Mouse (Mus musculus) cortical plate, adult 2 months (tissue): Measurements from ENCODE around the gene Vps13a. TPM values are rescaled to one million over a fixed set of nuclear protein-coding genes. Genes with fewer than 3 reads are reported as not detected.

Source experiments
- H3K27ac ChIP-seq: fragments of 200-500 bp; 2 replicates; pipeline ENCODE4 v1.5.1; 2012; ENCODE audit warnings: low read length, control low read depth, inconsistent platforms; ENCODE audit not compliant: insufficient read depth
- H3K4me1 ChIP-seq: fragments of 200-500 bp; 2 replicates; pipeline ENCODE4 v1.6.1; 2011; ENCODE audit warnings: low read length; ENCODE audit not compliant: control insufficient read depth, insufficient read depth
- H3K4me3 ChIP-seq: fragments of 200-500 bp; 2 replicates; pipeline ENCODE4 v1.5.1; 2011; ENCODE audit warnings: mild to moderate bottlenecking, low read length, control low read depth; ENCODE audit not compliant: insufficient read depth
- CTCF ChIP-seq: fragments of 200-500 bp; IDR thresholded peaks from 2 replicates; pipeline ENCODE4 v1.5.1; 2011; ENCODE audit warnings: mild to moderate bottlenecking, control low read depth, low read length; ENCODE audit not compliant: insufficient read depth; ENCODE audit errors: extremely low read depth
- POLR2A ChIP-seq: fragments of 200-500 bp; IDR thresholded peaks from 2 replicates; pipeline ENCODE4 v1.6.1; 2011; ENCODE audit warnings: mild to moderate bottlenecking, low read length, control low read depth; ENCODE audit not compliant: insufficient read depth; ENCODE audit errors: extremely low read depth
- polyA plus RNA-seq: library from polyadenylated mRNA; depleted of rRNA; stranded (reverse); fragments of >200 nt; gene quantifications from 2 replicates; pipeline ENCODE4 v1.2.3, GENCODE M21; 2012

Gene Vps13a
- polyA plus RNA-seq, 1 experiment, result 47.1 TPM

DNA sequence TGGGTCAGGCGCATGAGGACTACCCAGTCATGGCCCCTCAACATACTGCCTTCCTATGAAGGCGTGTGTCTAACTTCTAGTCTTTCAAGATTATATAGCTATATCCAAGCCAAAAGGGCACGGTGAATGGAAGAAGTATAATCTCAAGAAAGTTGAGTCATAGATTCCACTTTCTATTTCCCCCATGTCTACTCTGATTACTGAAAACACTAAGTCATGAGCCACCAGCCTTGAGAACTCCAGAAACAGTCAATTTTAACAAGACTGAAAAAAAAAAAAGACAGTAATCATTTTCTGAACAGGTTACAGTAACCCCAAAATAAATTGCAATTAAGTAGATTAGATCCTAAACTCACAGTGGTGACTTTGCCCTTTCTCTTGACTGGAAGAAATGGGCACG, 95.8 kb downstream of the Vps13a start:
- no peak for TF ChIP-seq CTCF
- TF ChIP-seq POLR2A, result no peak
- no peak overlapping the region for H3K27ac ChIP-seq
- no peak overlapping the region for H3K4me3 ChIP-seq
- H3K4me1 ChIP-seq, result no peaks in the 10 kb centered on the region

DNA sequence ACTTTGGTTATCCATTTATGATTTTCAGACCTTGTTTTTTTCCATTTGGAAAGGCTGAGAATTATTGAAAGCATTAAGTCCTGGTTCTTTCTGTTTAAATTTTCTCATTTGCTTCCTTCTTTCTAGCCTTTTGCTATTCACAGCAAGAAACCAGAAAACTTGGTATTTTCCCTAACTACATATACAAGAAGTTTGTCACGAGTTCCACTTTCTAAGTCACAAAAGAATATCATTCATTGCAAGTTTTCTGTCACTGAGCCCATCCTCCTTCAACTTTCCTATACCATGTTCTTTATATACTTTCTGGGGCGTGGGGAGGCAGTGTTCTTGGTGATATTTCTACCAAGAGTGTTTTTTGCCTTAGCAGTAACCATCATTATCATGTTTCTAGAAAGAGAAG, 96.5 kb downstream of the Vps13a start:
- TF ChIP-seq CTCF (no peak), POLR2A (no peak)
- no peaks in the 10 kb centered on the region for H3K4me1 ChIP-seq
- H3K27ac ChIP-seq, result no peak overlapping the region
- no peak overlapping the region for H3K4me3 ChIP-seq

DNA sequence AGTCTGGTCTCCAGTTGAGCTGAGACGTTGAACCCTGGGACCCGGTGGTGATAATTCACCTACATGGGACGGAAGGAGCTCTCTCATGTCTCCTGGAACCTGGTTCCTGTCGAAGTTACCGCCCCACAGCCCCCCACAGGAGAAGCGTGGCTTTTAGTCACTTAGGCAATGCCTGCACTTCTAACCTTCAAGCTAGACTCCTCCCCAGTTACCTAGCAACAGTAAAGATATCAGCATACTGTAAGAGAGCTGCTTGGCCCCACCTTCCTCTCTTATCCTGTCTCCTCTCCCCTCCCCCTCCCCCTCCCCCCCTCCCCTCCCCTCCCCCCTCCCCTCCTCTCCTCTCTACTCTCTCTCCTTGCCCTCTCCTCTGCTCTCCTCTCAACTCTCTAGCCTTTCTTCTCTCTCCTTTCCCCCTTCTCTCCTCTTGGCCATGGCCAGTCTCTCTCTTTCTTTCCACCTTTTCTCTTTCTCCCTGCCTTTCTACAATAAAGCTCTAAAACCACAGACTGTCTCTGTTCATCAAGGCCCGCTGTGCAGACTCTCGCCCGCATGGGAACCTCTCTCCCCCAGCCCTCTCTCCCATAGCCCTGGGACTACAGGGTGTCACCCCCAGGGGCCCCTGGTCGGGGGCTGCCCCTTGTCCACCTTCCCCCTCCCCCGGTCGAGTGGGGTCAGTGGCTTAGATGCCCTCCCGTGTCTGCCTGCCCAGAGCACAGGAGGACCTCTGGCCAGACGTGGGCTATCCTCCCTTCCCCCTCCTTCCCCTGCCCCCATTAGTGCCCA, 154.9 kb downstream of the Vps13a start:
- TF ChIP-seq POLR2A, result no peak
- no peak for TF ChIP-seq CTCF
- no peak overlapping the region for H3K27ac ChIP-seq
- no peak overlapping the region for H3K4me3 ChIP-seq
- no peaks in the 10 kb centered on the region for H3K4me1 ChIP-seq

DNA sequence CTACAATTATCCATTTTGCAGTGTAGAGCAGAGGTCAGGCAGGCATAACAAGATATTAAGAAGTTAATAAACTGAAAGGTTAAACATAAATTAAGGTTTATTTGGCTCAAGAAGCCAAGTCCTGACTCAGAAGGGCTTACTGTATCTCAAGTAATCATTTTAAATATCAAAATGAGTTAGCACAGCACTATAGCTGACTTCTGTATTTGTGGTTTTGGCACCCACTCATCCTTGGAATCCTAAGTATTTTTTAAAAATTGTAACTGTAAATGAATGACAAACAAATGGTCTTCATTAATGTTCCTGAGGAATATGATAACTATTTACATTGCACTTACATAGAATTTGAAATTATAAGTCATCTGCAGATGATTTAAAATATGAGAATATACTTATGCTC, 155.7 kb downstream of the Vps13a start:
- Histone ChIP-seq H3K4me1 (no peaks in the 10 kb centered on the region), H3K4me3 (no peak overlapping the region), H3K27ac (no peak overlapping the region)
- TF ChIP-seq POLR2A, result no peak
- no peak for TF ChIP-seq CTCF

- Histone ChIP-seq H3K4me3 (no peak overlapping the region), H3K4me1 (no peaks in the 10 kb centered on the region), H3K27ac (no peak overlapping the region)
- TF ChIP-seq CTCF, result no peak
- TF ChIP-seq POLR2A, result no peak
These were observed 157.6 kb downstream of the Vps13a start for GRCm38 (mm10) chr19:16623154-16623553.

- H3K4me1 ChIP-seq, result no peaks in the 10 kb centered on the region
- no peak overlapping the region for H3K27ac ChIP-seq
- H3K4me3 ChIP-seq, result no peak overlapping the region
- no peak for TF ChIP-seq POLR2A
- no peak for TF ChIP-seq CTCF
These were observed 173.1 kb downstream of the Vps13a start for GRCm38 (mm10) chr19:16607634-16608033.

DNA sequence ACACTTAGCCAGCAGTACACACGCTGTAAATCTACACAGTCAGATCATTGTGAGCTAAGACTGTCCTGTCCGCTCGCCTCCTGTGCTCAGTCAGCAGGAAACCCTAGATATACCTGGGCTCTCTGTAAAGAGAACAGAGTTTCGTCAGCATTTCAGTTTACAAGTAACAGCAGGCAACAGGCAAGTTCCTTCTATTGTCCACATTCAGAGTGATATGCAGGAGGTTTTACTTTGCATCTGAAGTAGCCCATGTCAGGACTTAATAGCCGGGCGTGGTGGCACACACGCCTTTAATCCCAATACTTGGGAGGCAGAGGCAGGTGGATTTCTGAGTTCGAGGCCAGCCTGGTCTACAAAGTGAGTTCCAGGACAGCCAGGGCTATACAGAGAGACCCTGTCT, 178.7 kb downstream of the Vps13a start:
- H3K4me3 ChIP-seq, result no peak overlapping the region
- no peaks in the 10 kb centered on the region for H3K4me1 ChIP-seq
- TF ChIP-seq CTCF, result no peak
- TF ChIP-seq POLR2A, result no peak
- H3K27ac ChIP-seq, result no peak overlapping the region

DNA sequence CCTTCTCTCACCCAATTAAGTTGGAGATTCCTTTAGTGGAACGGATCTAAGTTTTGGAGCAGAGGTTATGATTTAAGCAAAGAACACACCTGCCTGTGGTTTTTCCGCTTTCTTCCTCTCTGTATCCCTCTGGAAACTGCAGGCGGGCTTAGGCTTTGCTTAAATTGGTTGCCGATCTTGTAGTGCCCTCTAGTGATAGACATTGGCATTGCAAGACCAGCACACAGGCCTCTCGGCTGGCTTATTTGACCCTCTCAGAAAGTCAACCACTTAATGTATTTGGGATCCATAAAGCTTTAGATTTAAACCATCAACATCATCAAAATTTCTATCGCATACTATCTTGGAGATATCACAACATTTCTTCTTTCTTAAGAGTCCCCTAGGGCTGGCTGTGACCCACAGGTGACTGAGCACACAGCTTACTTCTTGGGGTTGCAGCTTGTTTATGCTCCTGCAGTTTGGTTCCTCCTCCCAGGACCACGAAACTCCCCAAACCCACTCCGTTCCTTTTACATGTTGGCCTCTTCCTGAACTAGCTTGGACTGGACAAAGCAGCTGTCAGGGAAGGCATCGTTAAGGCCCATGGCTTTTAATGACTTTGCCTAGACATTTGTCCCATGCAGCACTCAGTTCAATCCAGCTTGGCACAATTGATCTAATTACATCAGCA, 181.3 kb downstream of the Vps13a start:
- Histone ChIP-seq H3K4me3 (no peak overlapping the region), H3K27ac (no peak overlapping the region), H3K4me1 (no peaks in the 10 kb centered on the region)
- TF ChIP-seq CTCF, result peak; percentile 98
- TF ChIP-seq POLR2A, result no peak

DNA sequence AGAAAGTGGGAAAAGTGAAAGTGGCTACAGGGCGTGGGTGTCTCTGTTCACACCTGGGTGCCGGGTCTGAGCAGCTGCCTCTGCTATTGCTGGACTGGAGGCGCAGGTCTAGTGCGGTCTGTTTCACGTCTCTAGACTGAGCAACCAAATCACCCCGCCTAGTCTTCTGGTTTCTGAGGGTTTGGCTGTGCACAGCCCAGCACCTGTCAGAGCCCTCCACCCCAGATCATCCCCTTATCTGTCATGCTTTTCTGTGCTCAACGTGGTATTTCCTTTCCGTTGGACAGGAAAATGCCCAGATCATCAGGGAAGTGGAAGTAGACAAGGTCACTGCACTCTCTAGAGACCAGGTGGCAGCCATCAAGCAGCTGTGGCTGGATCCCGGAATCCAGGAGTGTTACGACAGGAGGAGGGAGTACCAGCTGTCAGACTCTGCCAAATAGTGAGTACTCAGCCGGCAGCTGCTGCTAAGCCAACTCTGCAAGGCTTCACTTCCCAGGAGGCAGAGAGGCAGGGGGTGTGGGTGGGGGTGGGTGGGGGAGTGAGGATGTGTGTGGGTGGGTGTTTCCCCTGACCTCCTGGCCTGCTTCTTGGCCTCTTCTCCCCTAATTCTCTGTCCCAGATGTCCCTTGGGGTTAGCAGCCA, 182.0 kb downstream of the Vps13a start:
- no peak overlapping the region for H3K4me3 ChIP-seq
- TF ChIP-seq CTCF (no peak), POLR2A (no peak)

More for the DNA sequence above, 182.0 kb downstream of the Vps13a start:
- Histone ChIP-seq H3K27ac (no peak overlapping the region), H3K4me1 (no peaks in the 10 kb centered on the region)
